Mouse (Mus musculus): ENCODE data around the gene Mlh1.

Mlh1 gene

DNA sequence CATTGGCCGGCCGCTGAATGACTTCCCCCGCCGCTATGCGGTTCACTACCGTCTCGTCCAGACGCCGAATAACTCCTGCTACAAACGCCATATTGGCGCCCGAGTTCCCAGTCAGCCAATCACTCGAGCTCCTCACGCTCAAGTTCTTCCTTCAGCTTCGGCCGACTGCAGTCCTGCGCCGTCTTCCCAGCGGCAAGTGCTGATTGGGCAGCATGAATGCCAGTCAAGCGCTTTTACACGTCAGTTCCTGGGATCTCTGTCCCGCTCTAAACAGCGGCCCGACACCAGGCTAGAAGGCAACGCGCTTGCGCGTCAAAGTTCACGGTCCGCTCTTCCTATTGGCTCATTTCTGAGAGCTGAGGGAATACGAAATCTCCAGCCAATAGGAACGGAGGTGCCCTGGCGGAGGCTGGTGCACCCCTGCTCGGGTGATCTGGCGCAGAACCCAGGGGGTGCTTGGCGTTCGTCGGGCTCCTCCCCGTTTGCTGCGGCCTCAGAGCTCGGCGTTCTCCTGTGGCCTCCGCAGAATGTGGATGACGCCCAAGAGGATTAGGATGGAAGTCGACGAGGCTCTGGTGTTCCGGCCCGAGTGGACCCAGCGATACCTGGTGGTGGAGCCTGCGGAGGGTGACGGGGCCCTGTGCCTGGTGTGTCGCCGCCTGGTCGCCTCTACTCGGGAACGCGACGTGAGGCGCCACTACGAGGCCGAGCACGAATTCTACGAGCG, at the start of gene Mlh1, which contains the start of gene Epm2aip1:
Mlh1 (minus strand) TSS at position 358 of the 727 bp plus-strand sequence.
Epm2aip1 (plus strand) TSS at position 496 of the 727 bp plus-strand sequence.
- peak; percentile 100 for DNase-seq

- peak; percentile 67 for DNase-seq
Observed at GRCm38 (mm10) chr9:111320912-111321311, 49.3 kb upstream of the Mlh1 start.

DNA sequence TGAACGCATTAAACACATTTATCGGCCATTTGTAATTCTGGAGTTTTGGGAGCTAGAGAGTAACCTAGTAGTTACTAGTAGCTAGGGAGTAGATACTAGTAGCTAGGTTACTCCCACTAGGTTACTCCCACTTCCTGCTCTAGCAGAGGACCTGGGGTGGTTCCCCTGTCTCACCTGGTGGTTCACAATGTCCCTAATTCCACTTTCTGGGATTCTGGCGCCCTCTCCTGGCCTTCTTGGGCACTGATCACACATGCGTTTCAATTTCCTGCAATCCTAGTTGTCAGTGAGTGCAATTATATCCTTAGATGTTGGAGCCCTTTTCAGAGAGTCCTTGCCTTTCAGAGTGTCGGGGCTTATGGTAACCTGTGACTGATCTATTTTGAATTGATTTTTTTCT, 42.6 kb upstream of the Mlh1 start:
- DNase-seq: peak; percentile 75

DNA sequence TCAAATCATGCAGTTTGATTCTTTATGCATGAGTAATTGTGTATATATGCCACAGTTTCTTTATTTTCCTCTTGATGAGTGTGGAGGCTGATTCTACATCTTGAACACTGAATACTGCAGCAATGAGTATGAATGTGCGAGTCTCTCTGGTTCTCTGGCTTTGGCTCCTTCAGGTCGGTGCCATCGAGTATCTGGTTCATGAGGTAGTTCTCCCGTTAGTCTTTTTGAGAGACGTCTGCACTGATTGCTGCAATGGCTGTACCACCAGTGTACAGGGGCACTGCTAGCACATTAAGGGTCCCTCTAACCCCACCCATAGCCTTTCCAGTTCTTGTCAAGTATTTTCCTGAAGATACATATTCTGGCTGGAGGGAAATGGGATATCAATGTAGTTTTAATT, 42.2 kb upstream of the Mlh1 start:
- no peak for DNase-seq

GRCm38 (mm10) chr9:111313299-111313698, 41.7 kb upstream of the Mlh1 start:
- no peak for DNase-seq

GRCm38 (mm10) chr9:111312442-111313141, 41.0 kb upstream of the Mlh1 start:
- DNase-seq: peak; percentile 30

- peak; percentile 38 for DNase-seq
Observed at GRCm38 (mm10) chr9:111311843-111312441, 40.4 kb upstream of the Mlh1 start.

GRCm38 (mm10) chr9:111311031-111311842, 39.6 kb upstream of the Mlh1 start, which contains the start of gene Trank1:
Gene Trank1 (plus strand): TSS chr9:111311739.
- DNase-seq: peak; percentile 67

DNA sequence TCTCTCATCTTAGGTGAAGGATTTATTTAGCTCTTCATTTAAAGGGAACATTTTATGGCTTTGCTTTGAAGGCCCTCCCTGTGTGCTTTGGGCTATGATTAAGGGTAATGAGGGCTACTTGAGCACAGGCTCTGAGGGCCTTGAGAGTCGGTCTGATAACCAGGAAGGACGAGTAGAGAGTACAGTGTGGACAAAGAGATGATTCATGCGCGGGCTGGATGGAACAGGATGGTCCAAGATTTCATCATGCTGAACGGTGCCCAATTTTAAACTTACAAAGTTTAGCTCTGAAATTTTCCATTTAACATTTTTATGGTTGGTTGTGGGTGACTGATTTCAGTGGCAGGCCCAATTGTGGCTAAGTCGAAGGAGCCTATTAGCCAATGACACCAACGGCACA, 34.6 kb upstream of the Mlh1 start:
- DNase-seq: no peak

DNA sequence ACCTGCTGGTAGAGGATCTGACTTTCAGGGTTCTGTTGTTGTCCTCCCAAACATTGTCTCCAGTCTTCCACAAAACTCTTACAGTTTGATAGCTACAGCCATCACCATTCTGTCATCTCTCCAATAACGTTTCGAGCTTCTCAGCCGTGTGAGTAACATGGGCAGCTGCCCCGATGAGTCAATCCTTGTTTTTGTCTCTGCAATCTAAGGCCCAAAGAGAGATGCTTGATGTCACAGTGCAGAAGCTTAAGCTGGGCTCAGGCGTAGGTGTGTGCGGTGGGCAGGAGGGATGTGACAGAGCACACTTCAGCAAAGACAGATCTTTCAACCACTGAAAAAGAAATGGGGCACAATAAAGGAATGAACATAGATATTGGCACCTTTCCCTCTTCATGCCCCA, 32.4 kb upstream of the Mlh1 start:
- DNase-seq: peak; percentile 74

GRCm38 (mm10) chr9:111302196-111302831, 30.7 kb upstream of the Mlh1 start:
- peak; percentile 76 for DNase-seq

DNA sequence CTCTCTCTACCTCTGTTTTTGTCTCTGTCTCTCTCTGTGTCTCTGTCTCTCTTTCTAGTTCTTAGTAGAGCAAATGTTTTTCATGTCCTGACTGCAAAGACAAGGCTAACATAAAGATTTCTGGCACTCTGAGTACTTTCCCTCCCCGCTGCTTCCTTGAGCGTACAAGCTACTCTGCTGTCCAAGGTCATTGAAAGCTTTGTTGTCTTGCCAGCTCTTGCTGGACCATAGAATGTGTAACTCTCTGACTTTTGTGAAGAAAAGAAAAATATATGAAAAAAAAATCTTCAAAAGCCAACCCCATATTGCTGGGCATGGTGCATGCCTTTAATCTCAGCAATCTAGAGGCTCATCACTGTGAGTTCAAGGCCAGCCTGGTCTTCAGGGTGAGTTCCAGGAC, 27.0 kb upstream of the Mlh1 start:
- DNase-seq: no peak

DNA sequence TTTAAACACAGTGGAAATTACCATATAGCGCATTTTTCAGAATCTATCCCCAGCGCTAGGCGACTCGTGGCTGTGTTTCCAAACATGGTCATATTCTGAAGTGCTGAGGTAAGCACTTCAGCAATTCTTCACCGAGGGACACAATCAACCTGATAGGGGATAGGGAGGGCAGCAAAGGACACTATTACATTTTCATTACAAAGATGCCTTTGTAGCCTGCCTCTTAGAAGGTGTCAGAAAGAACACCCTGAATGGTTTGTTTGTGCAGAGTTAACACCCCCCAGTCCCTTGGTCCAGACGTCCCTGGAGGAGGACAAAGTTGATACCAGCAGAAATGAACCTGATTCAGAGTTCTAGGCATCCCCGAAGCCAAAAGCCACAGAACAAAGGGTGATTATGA, 24.8 kb upstream of the Mlh1 start:
- no peak for DNase-seq

- no peak for DNase-seq
Observed at GRCm38 (mm10) chr9:111295323-111295722, 23.7 kb upstream of the Mlh1 start.

DNA sequence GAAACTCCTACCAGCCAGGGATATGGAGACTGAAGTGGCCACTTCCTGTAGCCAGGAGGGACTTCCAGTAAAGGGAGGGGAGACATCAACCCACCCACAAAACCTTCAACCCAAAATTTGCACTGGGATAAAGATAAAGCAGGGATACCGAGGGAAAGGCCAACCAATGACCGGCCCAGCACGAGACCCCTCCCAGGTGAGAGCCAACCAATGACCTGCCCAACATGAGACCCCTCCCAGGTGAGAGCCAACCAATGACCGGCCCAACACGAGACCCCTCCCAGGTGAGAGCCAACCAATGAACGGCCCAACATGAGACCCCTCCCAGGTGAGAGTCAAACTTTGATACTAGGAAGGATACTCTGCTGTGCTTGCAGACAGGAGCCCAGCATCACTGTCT, 23.3 kb upstream of the Mlh1 start:
- DNase-seq: no peak

- no peak for DNase-seq
Observed at GRCm38 (mm10) chr9:111293234-111293633, 21.6 kb upstream of the Mlh1 start.

GRCm38 (mm10) chr9:111290539-111291100, 19.0 kb upstream of the Mlh1 start:
- DNase-seq: no peak

GRCm38 (mm10) chr9:111289832-111290339, 18.3 kb upstream of the Mlh1 start:
- peak; percentile 90 for DNase-seq

DNA sequence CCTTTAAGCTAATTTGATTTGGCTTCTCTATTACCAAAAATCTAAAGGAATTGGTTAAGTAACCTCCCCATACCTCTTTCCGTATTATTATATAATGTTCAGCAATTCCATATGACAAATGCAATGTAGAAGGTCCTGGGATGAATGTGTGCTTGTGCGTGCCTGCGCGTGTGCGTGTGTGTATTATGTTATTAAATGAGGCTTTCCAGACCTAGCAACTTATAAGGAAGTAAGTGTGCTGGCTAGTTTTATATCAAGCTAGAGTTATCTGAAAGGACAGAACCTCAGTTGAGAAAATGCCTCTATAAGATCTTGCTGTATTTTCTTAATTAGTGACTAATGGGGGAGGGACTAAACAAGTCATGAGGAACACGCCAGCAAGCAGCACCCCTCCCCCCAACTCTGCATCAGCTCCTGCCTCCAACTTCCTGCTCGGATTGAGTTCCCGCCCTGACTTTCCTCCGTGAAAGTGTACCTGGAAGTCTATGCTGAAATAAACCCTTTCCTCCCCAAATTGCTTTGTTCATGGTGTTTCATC, 17.8 kb upstream of the Mlh1 start:
- no peak for DNase-seq

DNA sequence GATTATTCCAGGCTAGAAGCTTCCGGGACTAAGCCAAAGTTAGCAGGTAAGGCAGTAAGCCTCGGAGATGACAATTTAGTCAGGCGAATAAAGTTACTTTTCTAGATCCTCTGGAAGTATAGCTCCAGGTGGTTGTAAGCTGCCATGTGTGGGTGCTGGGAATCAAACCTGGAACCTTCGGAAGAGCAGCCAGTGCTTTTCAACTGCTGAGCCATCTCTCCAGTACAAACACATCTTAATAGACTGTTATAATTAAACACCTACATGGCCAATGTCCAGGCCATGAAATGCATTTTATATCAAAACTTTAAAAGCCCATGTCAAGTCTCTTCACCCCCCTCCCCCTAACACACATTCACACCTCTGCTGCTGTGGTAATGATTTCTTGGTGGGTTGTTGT, 16.4 kb upstream of the Mlh1 start:
- no peak for DNase-seq

DNA sequence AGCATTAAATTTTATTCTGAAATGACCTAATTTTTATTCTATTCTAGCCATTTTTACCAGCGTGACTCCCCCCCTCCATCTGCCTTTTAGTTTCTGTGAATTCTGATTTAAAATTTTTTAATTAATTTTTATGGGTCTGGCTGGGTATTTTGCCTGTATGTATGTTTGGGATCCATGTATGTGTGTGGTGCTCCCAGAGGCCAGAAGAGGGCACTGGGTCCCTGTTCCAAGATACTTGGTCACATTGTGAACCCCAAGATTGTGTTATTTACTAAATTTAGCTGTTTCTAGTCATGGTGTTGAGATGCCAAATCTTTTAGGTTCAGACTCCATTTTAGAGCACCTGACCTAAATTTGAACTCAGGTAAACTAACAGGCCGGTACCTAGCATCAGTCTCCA, 14.9 kb upstream of the Mlh1 start:
- no peak for DNase-seq

DNA sequence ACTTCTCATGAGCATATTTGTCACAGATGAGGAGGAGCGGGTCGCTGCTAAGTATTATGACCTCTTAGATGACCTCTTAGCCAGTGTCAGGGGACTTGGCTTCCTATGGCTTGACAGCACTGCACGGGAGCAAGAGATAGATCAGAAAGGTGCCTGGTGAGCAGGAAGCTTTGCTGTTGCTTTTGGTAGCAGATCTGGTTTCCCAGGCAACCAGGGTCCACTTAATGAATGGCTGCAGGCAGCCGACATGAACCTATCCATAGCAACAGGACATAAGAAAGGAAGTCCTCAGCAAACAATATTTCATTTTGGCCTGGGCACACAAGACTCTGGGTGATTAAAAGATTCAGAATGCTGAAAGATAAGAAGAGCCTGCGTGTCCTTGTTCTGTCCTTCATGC, 14.1 kb upstream of the Mlh1 start:
- DNase-seq: no peak
